Mouse (Mus musculus): Measurements from ENCODE around the gene Pdgfb.

GRCm38 (mm10) chr15:80037255-80038109 is 22.7 kb upstream of the Pdgfb start:
- TF ChIP-seq CTCF (IDR thresholded peaks at IDR 0.05; ENCODE audit: low read depth) (no peak), EP300 (IDR thresholded peaks at IDR 0.05; ENCODE audit: low read depth) (no peak)

Data from heart, postnatal 0 days (tissue).